ENCODE assay signal across 8 mouse cellular contexts in genomic region chr10:117688204-117689151, GRCm38 (mm10). TPM values are rescaled to one million over a fixed set of nuclear protein-coding genes. Genes with fewer than 3 reads are reported as not detected.
DNase-seq lines count a peak whose midpoint lies in the region; ATAC-seq and TF ChIP-seq lines count a peak whose summit lies in the region.

No protein-coding gene starts in this region.

- no peak overlapping the region for H3K4me2 ChIP-seq in forebrain, embryonic 11.5 days (ENCODE audit: low read depth, low read length, severe bottlenecking)
- H3K4me2 ChIP-seq in embryonic facial prominence, embryonic 14.5 days (ENCODE audit: low read depth, low read length) = no peak overlapping the region
- no peak overlapping the region for H3K4me2 ChIP-seq in kidney, postnatal 0 days (ENCODE audit: low read length)

- no peak overlapping the region for H3K27ac ChIP-seq in forebrain, embryonic 11.5 days (ENCODE audit: low read depth, low read length)
- H3K27ac ChIP-seq in forebrain, embryonic 10.5 days = no peak overlapping the region
- H3K27ac ChIP-seq in embryonic facial prominence, embryonic 14.5 days (replicated peaks; ENCODE audit: low read depth, low read length) = no peak overlapping the region
- H3K27ac ChIP-seq in kidney, postnatal 0 days = no peak overlapping the region

- no peaks in the 10 kb centered on the region for H3K4me1 ChIP-seq in forebrain, embryonic 11.5 days (replicated peaks; ENCODE audit: control insufficient read depth, insufficient read depth, low read length)
- H3K4me1 ChIP-seq in forebrain, embryonic 10.5 days = no peaks in the 10 kb centered on the region
- no peaks in the 10 kb centered on the region for H3K4me1 ChIP-seq in embryonic facial prominence, embryonic 14.5 days (ENCODE audit: control insufficient read depth, insufficient read depth, low read length)
- no peaks in the 10 kb centered on the region for H3K4me1 ChIP-seq in kidney, postnatal 0 days (replicated peaks; ENCODE audit: insufficient read depth, low read length)

- no peaks in the 10 kb centered on the region for H3K27me3 ChIP-seq in forebrain, embryonic 11.5 days (ENCODE audit: control insufficient read depth, insufficient read depth, low read length)
- no peaks in the 10 kb centered on the region for H3K27me3 ChIP-seq in forebrain, embryonic 10.5 days (ENCODE audit: poor library complexity, severe bottlenecking)
- H3K27me3 ChIP-seq in embryonic facial prominence, embryonic 14.5 days (replicated peaks; ENCODE audit: control insufficient read depth, insufficient read depth, low read length) = no peaks in the 10 kb centered on the region
- H3K27me3 ChIP-seq in kidney, postnatal 0 days (ENCODE audit: insufficient read depth, low read length) = no peaks in the 10 kb centered on the region

- no peak overlapping the region for H3K4me3 ChIP-seq in forebrain, embryonic 11.5 days (ENCODE audit: low read depth, low read length)
- H3K4me3 ChIP-seq in forebrain, embryonic 10.5 days = no peak overlapping the region
- H3K4me3 ChIP-seq in embryonic facial prominence, embryonic 14.5 days (ENCODE audit: low read depth, low read length) = no peak overlapping the region
- H3K4me3 ChIP-seq in kidney, postnatal 0 days (replicated peaks; ENCODE audit: low read depth, low read length) = no peak overlapping the region

- peak; percentile 47; the same call in 1 of the 2 replicates for TF ChIP-seq CTCF in kidney, postnatal 0 days (IDR thresholded peaks at IDR 0.05; ENCODE audit: low read depth)

- peaks cover 16% of the 10 kb centered on the region; the same call in 1 of the 2 replicates for H3K36me3 ChIP-seq in forebrain, embryonic 11.5 days (ENCODE audit: control insufficient read depth, insufficient read depth, low read length)
- peaks cover 64% of the 10 kb centered on the region for H3K36me3 ChIP-seq in forebrain, embryonic 10.5 days (replicated peaks)
- H3K36me3 ChIP-seq in embryonic facial prominence, embryonic 14.5 days (ENCODE audit: control insufficient read depth, insufficient read depth, low read length) = peaks cover 50% of the 10 kb centered on the region
- peaks cover 34% of the 10 kb centered on the region for H3K36me3 ChIP-seq in kidney, postnatal 0 days (ENCODE audit: insufficient read depth, low read length)

- peak; percentile 60; the same call in 1 of the 2 replicates for ATAC-seq in forebrain, embryonic 11.5 days (replicated peaks; ENCODE audit: low FRiP score)
- ATAC-seq in CD4-positive, CD25-positive, alpha-beta regulatory T cell, adult 4 months = peak; percentile 32
- ATAC-seq in embryonic facial prominence, embryonic 14.5 days (ENCODE audit: low read depth) = peak; percentile 66; the same call in 1 of the 2 replicates
- ATAC-seq in kidney, postnatal 0 days (replicated peaks; ENCODE audit: low FRiP score, low read depth) = peak; percentile 51

- 89% methylated on average over 13 of the region's 13 CpGs for WGBS in forebrain, embryonic 11.5 days
- WGBS in forebrain, embryonic 10.5 days = 85% methylated on average over 13 of the region's 13 CpGs
- 84% methylated on average over 13 of the region's 13 CpGs for WGBS in embryonic facial prominence, embryonic 14.5 days
- 84% methylated on average over 13 of the region's 13 CpGs for WGBS in kidney, postnatal 0 days

- H3K9me3 ChIP-seq in forebrain, embryonic 11.5 days (ENCODE audit: control insufficient read depth, low read length) = no peaks in the 10 kb centered on the region
- no peaks in the 10 kb centered on the region for H3K9me3 ChIP-seq in forebrain, embryonic 10.5 days
- H3K9me3 ChIP-seq in embryonic facial prominence, embryonic 14.5 days (ENCODE audit: control insufficient read depth, low read length) = no peaks in the 10 kb centered on the region
- H3K9me3 ChIP-seq in kidney, postnatal 0 days (replicated peaks; ENCODE audit: low read length) = no peaks in the 10 kb centered on the region

- no peak overlapping the region for H3K9ac ChIP-seq in forebrain, embryonic 11.5 days (ENCODE audit: low read length)
- H3K9ac ChIP-seq in embryonic facial prominence, embryonic 14.5 days (ENCODE audit: low read depth, low read length) = no peak overlapping the region
- H3K9ac ChIP-seq in kidney, postnatal 0 days (ENCODE audit: low read depth, low read length) = no peak overlapping the region

- DNase-seq in forebrain, embryonic 11.5 days (ENCODE audit: low spot score) = no peak
- no peak for DNase-seq in forebrain, embryonic 10.5 days (ENCODE audit: extremely low spot score, low spot score)
- peak; percentile 43 for DNase-seq in embryonic facial prominence, embryonic 14.5 days (ENCODE audit: low spot score)
- peak; percentile 41 for DNase-seq in kidney, postnatal 0 days (ENCODE audit: low spot score)
- peak; percentile 41 for DNase-seq in mesoderm, embryonic 11.5 days (ENCODE audit: low read depth, low spot score)
- DNase-seq in natural killer cell, adult 2 months (ENCODE audit: low spot score in 2 of 2) = no peak
- DNase-seq in right cerebral cortex, adult 2 months (ENCODE audit: low spot score in 2 of 2) = no peak

RNA-seq across cellular contexts. Expression of gene Mdm2, which starts 22.1 kb away (rescaled TPM):
- 75.9 and 91.6 TPM in 2 replicates for polyA plus RNA-seq in forebrain, embryonic 11.5 days (2014; fragmentation: Nextera tagmentation; extraction: Ambion mirVana)
- 54.0 and 58.3 TPM in 2 replicates for polyA plus RNA-seq in forebrain, embryonic 10.5 days (2016; fragmentation: Nextera tagmentation; extraction: Ambion mirVana)
- 10 to 100 TPM; 47.3 to 54.7 TPM for polyA plus RNA-seq in CD4-positive, CD25-positive, alpha-beta regulatory T cell, adult 4 months (2017; shearing (Covaris generic))
- polyA plus RNA-seq in embryonic facial prominence, embryonic 14.5 days (2014; fragmentation: Nextera tagmentation; extraction: Ambion mirVana) = 33.8 and 34.1 TPM in 2 replicates
- polyA plus RNA-seq in kidney, postnatal 0 days (2015; fragmentation: Nextera tagmentation; extraction: Ambion mirVana) = 22.0 and 24.5 TPM in 2 replicates

RNA-seq across cellular contexts. Expression of gene Slc35e3, which starts 57.7 kb away (rescaled TPM):
- polyA plus RNA-seq in forebrain, embryonic 11.5 days (2014; fragmentation: Nextera tagmentation; extraction: Ambion mirVana) = 21.9 and 22.2 TPM in 2 replicates
- polyA plus RNA-seq in forebrain, embryonic 10.5 days (2016; fragmentation: Nextera tagmentation; extraction: Ambion mirVana) = 22.4 TPM in 2 replicates
- 1 to 10 TPM; 2.1 to 2.8 TPM for polyA plus RNA-seq in CD4-positive, CD25-positive, alpha-beta regulatory T cell, adult 4 months (2017; shearing (Covaris generic))
- polyA plus RNA-seq in embryonic facial prominence, embryonic 14.5 days (2014; fragmentation: Nextera tagmentation; extraction: Ambion mirVana) = 15.5 and 19.4 TPM in 2 replicates
- 12.7 and 13.1 TPM in 2 replicates for polyA plus RNA-seq in kidney, postnatal 0 days (2015; fragmentation: Nextera tagmentation; extraction: Ambion mirVana)

RNA-seq across cellular contexts. Expression of gene Cpm, which starts 59.2 kb away (rescaled TPM):
- 4.1 and 5.0 TPM in 2 replicates for polyA plus RNA-seq in forebrain, embryonic 11.5 days (2014; fragmentation: Nextera tagmentation; extraction: Ambion mirVana)
- polyA plus RNA-seq in forebrain, embryonic 10.5 days (2016; fragmentation: Nextera tagmentation; extraction: Ambion mirVana) = 4.8 and 5.9 TPM in 2 replicates
- polyA plus RNA-seq in CD4-positive, CD25-positive, alpha-beta regulatory T cell, adult 4 months (2017; shearing (Covaris generic)) = 10 to 100 TPM; 26.0 to 26.2 TPM
- 37.6 and 43.6 TPM in 2 replicates for polyA plus RNA-seq in embryonic facial prominence, embryonic 14.5 days (2014; fragmentation: Nextera tagmentation; extraction: Ambion mirVana)
- 51.7 and 52.8 TPM in 2 replicates for polyA plus RNA-seq in kidney, postnatal 0 days (2015; fragmentation: Nextera tagmentation; extraction: Ambion mirVana)

Comparison
In these comparisons a context has a peak if more than half of its experiments do, and no peak if none do; other contexts are left out.
1. DNase-seq: peak in embryonic facial prominence, embryonic 14.5 days (single experiment), kidney, postnatal 0 days (single experiment) and mesoderm, embryonic 11.5 days (single experiment); none in forebrain, embryonic 11.5 days (single experiment), forebrain, embryonic 10.5 days (single experiment), natural killer cell, adult 2 months (0 of 2) and right cerebral cortex, adult 2 months (0 of 2).
2. Peak in every context shown above with its lines, with median percentiles within 50 percentile points of each other: ATAC-seq.